Mouse (Mus musculus) naive thymus-derived CD4-positive, alpha-beta T cell, adult 2 months (primary cell): Measurements from ENCODE around the gene Pax5.

Experiments
- DNase-seq: peaks from one replicate; pipeline ENCODE4 v3.0.0-alpha.2; 2011; ENCODE audit warnings: low read depth

Gene Pax5

DNA sequence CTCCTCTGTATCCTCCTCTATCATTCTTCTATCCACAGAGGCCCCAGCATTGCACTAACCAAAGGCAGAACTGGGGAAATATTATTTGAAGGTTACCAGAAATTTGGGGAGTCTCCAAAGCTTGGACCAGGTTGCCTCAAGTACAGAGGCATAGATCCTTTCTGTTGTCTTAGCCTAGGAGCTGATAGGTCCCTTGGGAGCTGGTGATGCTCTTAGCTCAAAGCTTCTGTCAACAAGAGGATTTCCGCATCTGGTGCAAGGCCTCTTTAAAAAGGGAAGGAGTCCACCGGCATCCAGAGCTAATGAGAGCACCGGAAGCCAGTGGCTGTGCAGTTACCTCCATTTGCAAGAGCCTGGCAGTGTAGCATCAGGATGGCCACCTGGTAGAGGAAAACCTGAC, 5.1 kb downstream of the Pax5 start:
- DNase-seq = no peak

GRCm38 (mm10) chr4:44704369-44704745, 5.9 kb downstream of the Pax5 start:
- peak; percentile 46 for DNase-seq

DNA sequence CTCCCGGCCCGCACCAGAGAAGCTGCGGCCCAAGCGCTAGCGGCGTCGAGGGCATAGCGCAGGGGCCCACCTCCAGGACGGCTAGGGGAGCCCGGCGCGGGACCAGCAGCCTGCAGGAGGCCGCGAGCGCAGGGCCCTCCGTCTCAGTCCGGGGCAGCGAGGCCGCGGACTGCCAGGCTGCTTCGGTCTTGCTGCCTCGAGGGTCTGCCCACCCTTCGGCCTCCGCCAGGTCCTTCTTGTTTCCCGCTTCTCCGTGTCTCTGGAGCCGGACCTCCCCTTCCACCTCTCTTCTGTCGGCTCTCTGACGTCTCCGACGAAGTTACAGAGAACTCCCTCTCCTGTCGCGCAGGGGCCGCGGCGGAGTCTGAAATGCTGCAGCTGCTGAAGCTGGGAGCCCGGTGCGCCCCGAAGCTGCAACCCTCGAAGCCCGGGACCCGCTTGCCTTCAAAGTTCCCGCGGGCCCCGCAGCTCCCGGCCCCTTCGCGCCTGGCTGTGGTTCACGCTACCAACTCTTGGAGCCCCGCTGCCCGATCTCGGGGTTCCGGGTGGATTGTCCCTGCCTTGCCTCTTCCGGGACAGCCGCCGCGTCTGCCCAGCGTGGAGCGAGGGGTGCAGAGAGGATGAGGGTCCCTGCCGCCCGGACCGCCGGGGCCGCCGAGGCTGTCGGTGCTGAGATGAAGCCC, 6.5 kb downstream of the Pax5 start:
- no peak for DNase-seq

- no peak for DNase-seq
Measured at GRCm38 (mm10) chr4:44702891-44703685, 7.2 kb downstream of the Pax5 start.

- DNase-seq = no peak
Measured at GRCm38 (mm10) chr4:44702011-44702527, 8.2 kb downstream of the Pax5 start.

DNA sequence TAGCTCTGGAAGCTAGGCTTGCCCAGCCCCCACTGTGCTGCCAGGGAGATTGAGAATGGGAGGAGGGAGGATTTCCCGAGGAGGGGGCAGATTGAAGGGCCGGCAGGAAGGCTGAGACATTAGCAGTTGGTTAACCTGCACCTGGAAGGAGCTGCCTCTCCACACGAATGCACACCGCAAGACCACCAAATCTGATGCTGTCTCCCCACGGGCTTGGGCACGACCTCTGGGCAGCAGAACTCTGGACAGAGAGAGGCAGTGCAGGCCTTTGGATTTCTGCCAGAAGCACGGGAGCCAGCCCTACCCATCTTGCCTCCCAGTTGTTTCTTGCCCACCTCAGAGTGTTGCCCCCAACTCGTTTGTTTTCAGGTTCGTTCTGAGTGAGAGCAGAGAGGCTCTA, 8.8 kb downstream of the Pax5 start:
- DNase-seq = no peak

DNA sequence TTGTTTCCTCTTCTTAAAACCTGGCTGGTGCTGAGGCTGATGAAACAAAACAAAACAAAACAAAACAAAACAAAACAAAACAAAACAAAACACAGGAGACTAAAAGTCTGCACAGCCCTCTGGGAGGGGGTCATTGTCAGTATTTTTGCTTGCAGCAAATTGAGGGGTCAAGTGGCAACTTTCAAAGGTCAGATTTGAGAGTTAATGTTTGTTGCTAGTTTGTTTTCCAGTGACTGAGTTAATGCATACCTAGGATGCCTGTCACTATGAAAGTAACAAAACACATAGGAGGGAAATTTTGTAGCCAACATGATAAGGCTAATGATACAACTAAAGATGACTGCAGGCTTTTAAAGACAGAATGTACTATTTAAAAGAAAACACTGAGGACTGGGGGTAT, 13.6 kb downstream of the Pax5 start:
- DNase-seq = no peak

- no peak for DNase-seq
Measured at GRCm38 (mm10) chr4:44694369-44694768, 15.9 kb downstream of the Pax5 start.

GRCm38 (mm10) chr4:44685582-44685981, 24.7 kb downstream of the Pax5 start:
- DNase-seq = no peak

DNA sequence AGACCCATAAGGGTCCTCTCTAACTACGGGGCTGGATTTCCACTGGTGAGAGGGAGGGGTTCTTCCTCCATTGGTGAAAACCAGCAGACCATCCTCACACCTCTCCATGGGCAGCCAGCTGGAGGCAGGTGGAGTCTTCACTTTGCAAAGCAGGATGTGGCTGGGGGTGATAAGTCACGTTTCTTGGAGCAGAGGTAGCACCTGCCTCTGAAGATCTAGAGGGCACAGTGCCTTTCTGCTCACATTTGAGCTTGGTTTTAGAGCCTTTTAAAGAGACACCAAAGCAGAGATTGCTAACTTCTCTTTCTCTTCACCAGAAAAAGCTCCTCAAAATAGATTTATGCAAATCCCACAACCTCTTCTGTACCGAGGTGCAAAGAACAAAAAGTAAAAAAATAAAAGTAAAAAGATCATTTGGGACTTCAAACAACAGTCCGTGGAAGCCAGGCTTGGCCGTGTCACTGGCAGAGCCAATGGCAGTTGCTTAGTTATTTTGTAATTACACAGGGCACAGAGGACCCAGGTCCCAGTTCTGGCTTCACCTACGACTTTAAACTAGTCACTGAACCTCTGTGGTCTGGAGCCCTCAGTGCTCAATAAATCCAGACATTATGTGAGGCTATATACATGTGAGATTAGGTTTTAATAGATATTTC, 29.9 kb downstream of the Pax5 start:
- no peak for DNase-seq

GRCm38 (mm10) chr4:44678641-44679040, 31.6 kb downstream of the Pax5 start:
- no peak for DNase-seq

DNA sequence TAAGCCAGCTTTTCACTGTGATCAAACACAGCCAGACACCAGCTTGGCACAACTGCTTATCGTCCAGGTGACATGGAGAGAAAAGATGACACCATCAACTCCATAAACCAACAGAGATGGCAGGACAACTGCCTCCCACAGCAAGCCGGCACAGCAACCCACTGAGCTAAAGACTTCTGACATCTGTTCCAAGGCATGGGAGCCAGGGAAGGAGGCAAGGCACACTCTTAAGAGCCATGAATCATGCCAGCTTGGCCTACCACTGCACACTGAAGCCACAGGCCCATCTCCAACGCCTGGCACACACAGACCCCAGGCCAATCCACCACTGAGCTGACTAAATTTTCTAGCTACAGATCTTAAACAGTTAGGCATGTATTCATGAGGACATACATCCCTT, 32.3 kb downstream of the Pax5 start:
- no peak for DNase-seq

GRCm38 (mm10) chr4:44674973-44675372, 35.3 kb downstream of the Pax5 start:
- DNase-seq = no peak

DNA sequence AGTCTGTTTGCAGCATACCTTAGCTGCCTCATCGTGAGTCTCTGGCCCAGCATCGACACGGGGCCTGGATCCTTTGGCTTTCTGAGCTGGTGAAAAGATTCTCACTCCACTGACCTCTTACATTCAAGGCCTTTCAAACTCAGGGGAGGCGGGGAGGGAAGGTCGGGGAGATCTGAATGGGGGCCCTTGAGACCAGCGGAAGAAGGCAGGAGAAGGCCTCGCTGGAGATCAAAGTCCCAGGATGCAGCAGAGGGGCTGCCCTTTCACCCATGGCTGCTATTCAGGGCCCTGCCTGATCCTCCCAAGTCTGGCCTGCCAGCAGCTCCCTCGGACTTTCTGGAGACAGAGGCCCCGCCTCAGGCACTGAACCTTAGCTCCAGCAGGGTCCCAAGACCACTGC, 36.6 kb downstream of the Pax5 start:
- DNase-seq = no peak

- DNase-seq = no peak
Measured at GRCm38 (mm10) chr4:44672216-44672937, 37.9 kb downstream of the Pax5 start.

- DNase-seq = no peak
Measured at GRCm38 (mm10) chr4:44671486-44671885, 38.8 kb downstream of the Pax5 start.

DNA sequence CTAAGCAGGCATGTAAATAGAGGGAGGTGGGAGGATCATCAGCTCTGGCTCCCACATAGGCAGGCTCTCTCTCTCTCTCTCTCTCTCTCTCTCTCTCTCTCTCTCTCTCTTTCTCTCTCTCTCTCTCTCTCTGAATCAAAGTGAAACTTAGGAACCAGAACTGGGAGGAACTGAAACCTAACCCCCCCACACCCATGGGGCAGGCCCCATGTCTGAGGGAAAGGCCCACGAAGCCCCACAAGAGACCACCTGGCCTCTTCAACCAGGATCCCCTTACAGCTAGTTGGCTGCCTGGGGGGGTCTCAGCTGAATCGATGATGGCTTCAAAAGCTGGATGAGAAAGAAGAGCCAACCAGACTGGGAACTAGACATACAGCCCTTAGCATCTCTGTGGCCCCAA, 39.3 kb downstream of the Pax5 start:
- no peak for DNase-seq

DNA sequence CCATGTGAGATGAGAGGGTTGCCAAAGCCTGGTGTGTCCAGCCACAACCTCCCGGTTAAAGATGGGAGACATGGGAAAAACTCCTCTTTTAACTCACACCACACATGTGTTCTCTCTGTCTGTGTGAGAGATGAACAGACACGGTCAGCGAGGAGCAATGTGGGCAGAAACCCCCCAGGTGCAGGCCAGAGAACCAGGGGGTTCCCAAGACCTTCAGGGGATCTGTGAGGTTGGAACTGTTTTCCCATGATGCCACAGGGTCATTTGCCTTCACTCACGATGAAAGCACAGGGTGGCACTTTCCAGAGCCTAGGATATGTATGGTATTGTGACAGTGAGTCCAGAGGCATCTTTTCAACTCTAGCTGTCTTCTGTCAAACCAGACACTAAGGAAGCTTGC, 39.9 kb downstream of the Pax5 start:
- no peak for DNase-seq

DNA sequence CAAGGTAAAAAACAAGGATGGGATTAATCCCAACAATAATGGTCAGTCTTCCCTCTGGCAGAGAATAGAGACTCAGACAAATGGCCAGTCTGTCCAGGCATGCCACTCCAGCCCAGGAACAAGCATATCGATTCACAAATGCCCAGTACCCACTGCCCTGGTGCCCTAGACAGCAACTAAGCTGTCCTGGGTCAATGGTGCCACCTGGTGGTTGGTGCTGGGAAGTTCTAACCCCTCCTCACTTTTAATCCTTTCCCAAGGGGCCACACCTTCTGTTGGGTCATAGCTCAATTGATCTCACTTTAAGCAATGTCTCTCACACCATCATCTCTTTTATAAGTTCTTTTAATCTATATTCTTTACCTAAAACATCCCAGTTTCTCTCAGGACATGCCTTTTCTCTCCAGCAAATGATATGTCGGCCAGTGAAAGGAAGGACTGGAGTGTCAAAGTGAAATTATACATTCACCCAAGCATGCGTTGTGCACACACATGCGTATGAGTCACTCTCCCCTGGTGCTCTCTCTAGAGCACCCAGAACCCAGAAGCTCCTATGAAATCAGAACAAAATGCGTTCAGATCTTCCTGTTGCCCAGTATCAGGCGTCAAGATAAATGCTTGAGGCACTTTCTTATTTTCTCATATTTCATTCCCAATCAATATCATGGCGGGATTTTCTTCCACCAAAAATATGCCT, 40.7 kb downstream of the Pax5 start:
- peak; percentile 16 for DNase-seq

DNA sequence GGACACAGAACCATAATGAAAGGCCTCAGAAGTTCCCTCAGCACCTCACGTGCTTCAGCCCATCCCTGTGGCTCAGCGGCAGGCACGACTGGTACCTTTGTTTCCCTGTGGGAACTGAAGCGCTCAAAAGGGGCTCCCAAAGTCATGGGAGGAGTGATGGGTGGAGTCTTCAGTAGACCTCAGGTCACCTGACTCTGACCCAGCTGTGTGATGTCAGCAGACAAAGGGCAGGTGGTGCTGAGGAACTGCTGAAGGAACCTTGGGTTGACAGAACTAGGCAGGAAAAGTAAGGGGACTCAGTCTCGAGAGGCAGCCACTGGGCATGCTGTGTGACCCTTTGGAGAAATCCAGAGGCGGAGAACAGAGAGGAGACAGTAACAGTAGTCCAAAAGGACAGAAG, 41.7 kb downstream of the Pax5 start:
- no peak for DNase-seq

GRCm38 (mm10) chr4:44668172-44668571, 42.1 kb downstream of the Pax5 start:
- no peak for DNase-seq

DNA sequence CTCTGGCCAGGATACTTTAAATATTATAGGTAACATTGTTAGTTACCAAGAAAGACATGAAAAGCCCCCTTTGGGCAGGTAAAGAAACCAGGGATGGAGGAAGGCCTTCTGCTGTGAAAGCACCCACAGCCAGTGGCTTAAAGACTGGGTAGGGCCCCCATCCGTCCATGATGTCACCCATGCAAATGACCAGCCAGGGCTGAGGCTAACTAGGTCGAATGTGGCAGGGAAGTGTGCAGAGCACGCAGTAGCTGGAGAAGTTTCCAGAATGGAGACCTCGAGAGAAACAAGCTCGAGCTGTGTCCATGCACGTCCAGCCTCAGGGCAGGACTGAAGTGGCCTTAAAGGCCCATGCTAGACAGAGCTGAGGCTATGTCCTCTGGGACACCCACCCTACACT, 42.9 kb downstream of the Pax5 start:
- no peak for DNase-seq
